Mouse (Mus musculus): Measurements from ENCODE around the gene Noto.

Noto gene

DNA sequence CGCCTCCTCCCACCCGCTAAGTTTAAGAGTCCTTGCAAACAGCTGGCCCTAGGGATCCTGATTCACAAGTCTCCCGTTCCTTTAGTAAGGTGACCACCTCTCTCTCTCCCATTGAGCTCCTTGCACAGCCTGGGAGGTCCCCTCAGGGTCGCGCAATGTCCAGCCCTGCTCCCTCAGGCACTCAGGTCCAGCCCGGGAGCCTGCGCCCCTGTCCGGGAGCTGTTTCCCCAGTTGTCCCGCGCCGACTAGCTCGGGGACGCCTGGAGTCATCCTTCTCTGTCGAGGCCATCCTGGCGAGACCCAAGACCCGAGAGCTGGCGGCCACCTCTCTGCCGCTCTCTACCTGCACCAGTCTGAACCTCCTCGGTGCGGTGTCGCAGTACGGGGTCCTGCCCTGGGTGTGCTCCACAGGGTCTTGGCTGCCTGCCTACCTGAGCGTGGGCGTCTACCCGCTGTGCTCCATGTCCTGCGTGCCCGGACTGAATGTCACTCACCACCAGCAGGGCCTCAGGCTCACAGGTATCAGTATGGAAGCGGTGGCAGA lies at the start of gene Noto:
Gene Noto (plus strand): TSS at position 51 of the 544 bp plus-strand sequence.
- no peak for DNase-seq

DNA sequence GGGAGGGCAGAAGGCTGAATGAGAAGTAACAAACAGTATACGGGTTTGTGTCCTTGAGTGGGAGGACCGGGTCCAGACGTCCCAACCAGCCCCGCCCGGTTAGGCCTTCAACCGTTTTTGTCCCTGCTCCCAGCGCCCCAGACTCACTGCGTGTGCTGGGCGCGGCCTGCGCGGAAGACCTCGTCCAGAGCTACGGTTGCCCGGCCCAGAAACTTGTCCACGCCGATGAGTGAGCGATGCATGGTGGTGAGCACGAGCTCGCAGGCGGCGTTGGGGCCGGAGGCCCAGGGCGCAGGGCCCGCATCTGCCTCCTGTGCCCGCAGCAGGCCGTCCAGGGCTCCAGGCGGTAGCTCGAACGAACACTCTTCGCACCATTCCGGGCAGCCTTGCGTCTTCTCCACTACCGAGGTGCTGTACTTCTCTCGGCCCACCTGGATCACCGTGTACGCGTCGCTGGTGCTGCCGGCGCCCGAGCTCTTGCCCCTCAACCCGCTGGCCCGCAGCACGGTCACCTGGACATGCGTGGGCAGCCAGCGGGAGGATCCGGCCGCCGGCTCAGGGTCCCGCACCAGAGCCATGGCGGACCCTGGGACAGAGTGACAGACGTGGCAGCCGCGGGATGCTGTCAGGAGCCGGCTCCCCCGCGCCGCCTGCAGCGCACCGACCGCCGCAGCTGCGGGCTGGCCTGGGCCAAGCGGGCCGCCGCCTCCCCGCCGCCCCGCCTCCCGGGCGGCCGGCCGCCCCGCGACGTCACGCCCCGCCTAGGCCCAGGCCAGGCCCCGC lies 49.5 kb upstream of the Noto start, which contains the start of gene Rab11fip5:
Gene Rab11fip5 (minus strand): TSS at position 684 of the 783 bp plus-strand sequence.
- DNase-seq = peak; percentile 96

DNA sequence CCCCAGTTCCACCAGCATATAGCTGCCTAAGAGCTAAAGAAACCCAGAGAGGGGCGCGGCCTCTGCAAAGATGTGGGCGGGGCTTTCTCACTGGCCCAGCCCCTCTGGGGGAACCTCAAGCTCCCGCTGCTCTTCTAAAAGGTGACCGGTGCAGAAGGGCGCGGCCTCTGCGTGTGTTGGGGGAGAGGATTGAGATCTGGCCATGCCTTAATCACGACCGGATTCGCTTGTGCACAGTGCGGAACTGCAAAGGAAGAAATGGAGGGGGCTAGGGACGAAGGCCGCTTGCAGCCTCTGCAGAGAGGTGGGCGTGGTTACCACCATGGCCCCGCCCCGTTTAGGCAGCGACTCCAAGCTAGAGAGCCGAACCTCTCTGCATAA lies 49.0 kb upstream of the Noto start:
- DNase-seq = peak; percentile 100

DNA sequence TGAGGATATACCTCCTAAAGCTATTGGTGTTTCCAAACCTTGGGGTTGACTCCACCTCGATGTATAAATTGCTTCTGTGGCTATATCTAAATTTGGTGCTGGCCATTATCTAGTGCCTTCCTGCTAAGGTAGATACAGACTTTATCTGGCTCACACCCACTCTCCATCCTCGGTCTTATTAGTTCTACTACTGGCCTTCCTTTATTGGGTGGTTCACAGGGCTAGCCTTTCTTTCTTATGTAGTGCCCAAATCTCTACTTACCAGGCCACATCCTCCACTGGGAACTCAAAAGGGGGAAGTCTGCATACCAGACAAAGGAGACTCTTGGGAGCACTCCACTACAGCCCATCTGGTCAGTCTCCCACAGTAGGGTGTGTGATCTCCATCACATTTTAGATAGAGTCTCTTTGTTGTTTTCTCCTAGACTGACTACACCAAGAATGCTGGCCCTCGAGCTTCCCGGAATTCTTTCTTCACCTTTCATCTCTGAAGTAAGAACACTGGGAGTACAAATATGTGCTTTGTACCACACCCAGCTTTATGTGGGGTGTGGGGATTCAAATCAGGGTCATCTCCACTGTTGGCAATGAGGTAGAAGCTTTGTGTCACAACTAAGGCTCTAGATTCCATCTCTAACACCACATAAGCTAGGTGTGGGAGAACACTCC lies 46.5 kb upstream of the Noto start:
- DNase-seq = peak; percentile 94

DNA sequence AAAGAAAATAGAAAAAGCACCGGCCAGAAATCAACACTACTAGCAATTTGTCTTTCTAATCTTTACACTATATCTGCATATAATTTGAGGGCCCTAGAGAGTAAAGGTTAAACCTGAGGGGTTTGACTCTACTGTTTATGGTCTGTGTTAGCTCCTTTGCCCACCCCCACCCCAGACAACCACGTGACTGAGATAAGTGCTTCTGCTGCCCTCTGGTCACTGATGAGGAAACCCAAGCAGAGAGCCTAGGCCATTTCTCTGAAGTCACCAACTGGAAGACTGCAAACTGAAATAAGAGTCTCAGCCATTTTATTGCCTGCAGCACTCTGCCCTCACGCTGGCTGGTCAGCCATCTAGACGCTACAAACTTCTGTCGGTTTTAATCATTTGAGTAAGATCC lies 45.8 kb upstream of the Noto start:
- no peak for DNase-seq

DNA sequence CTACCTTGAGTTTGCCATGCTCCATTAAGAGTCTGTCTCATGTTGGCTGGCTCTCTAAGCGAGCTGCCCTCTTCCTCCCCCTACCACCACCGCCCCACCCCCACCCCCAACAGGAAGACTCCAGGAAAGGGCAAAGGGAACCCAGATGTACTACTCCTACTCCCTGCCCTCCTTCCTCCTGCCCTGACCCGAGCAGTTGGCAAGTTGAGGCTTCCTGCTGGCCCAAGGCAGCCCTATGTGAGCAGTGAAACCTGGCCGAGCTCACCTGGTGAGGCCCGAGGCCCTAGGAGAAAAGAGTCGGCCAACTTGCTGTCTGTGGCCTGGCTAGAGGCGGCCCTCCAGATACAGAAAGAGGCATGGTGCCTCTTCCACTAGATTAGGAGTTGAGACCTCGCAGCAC lies 45.1 kb upstream of the Noto start:
- DNase-seq = peak; percentile 92

DNA sequence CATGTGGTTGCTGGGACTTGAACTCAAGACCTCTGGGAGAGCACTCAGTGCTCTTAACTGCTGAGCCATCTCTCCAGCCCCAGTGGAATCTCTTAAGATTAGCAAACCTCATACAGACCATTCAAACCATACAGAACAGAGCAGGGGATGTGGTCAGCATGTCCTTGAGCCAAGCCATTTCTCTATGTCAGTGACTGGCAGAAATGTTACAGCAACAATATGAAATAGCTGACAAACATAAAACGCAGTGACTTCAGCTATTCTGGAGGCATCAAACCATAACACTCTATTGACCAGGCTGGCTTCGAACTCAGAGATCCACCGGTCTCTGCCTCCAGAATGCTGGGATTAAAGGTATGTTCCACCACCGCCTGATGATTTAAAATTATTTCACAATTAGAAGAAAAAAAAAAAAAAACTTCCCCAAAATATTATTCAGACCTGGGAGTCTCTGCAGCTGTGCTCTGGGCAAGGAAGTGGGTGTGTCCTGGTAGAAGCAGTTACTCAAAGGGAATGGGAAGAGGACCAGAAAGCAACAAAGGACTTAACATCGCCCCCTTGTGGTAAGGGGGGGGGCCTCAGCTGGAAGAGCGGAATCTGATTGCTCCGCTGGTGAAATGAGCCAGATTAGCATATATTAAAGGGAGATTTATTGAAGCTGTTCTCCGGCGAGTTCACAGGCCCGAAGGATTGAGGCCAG lies 43.3 kb upstream of the Noto start:
- DNase-seq = peak; percentile 98

DNA sequence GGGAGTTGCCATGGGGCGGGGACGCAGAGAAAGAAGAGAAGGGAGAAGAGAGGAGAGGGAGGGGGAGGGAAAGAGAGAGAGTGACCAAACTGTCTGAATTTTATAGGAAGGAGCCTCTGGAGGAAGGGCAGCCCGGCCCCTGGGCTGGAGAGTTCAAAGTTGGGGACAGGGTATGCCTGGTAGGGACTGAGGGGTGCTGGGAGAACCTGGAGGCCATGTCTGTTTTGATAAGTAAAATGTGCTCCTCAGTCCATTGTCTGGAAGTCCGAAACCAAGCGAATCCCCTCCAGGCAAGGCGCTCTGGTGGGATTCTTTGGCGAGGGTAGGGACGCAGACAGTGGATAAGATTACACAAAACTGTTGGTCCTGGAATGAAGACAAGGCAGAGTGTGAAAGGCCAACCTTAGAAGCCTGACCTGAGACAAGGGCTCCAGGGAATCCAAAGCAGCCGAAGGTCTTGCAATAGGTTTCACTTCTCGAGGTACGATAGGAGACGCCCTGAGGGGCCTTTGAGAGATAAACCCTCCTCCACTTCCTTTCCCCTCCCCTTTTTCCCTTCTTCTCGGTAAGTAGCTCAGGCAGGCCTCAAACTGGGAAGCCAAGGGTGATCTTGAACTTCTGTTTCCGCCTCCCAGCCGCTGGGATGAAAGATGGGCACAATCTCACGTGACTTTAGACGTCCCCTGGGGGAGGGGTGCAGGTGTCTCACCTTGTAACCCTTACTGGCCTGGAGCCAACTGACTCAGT lies 42.6 kb upstream of the Noto start:
- no peak for DNase-seq

DNA sequence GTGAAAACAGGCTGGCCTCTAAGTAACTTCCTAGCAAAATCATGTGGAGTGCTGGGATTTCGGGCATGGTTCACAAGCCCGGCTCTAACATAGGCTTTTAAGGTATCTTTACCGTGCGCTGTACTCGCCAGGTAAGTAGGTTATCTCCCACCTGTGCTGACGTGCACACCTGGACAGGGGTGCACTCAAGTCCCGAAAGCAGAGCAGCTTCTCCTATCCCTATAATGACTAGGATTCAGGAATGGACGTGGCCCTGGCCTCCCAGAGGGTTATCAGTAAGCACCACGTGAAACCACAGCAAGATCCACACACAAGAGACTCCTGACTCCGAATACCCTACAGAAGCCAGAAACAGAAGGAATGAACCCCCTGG lies 42.1 kb upstream of the Noto start:
- DNase-seq = peak; percentile 93

DNA sequence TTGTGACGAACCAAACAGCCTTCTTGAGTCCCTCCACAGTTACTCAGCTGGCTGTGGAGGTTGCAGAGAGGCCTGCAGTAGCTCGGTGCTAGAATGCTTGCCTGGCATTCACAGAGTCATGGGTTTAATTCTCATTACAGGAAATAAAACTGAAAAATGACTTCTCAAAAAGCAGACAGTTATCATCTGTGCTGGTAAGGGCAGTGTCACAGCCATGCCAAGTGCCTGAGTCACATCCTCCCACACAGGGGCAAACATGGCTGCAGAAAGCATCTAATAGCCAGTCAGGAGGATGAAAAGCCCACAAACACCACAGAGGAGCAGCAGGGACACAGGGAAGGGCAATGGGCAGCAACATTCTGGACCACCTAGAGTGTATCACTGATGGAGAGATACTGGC lies 40.9 kb upstream of the Noto start:
- no peak for DNase-seq

DNA sequence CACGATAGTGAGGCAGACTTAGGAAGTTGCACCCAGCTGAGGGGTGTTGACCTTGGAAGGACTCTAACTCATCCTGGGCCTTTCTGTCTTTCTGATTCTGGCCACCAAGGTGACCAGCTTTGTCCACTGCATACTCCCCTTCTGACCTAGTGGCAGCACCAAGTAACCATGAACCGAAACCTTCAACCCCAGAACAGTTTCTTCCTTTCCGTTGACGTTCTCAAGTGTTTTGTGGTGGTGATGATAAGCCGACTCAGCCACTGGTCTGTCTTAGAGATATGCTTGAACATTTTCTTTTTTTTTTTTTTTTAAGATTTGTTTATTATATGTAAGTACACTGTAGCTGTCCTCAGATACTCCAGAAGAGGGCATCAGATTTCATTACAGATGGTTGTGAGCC lies 35.1 kb upstream of the Noto start:
- DNase-seq = no peak

DNA sequence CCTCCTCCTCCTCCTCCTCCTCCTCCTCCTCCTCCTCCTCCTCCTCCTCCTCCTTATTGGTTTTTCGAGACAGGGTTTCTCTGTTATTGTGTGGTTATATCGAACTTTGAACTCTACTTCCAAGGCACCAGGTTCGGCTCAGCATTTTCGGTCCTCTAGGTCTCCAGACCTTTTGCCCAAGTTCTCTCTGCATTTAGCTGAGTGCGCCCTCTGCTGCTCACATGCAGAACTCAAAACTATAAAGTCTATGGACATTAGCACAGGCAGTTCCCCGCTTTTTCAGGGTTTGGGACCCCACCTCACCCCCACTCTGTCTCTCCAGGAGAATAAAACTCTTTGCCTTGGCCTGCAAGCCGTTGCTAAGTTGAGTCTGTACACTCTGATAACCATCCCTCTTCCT lies 31.9 kb upstream of the Noto start:
- no peak for DNase-seq

DNA sequence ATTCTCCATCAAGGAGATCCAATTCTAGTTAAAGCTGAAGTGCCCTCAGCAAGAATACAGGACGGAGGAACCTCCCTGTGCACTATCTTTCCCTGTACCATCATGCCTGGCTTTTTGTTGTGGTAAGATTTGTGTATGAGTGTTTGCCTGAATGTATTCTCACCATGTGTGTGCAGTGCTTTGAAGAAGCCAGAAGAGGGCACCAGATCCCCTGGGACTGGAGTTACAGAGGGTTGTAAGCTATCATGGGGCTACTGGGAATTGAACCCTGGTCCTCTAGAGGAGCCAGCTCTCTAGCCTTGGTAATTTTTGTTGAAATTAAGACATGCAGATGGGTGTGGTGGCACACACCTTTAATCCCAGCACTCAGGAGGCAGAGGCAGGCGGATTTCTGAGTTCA lies 28.3 kb upstream of the Noto start:
- no peak for DNase-seq

DNA sequence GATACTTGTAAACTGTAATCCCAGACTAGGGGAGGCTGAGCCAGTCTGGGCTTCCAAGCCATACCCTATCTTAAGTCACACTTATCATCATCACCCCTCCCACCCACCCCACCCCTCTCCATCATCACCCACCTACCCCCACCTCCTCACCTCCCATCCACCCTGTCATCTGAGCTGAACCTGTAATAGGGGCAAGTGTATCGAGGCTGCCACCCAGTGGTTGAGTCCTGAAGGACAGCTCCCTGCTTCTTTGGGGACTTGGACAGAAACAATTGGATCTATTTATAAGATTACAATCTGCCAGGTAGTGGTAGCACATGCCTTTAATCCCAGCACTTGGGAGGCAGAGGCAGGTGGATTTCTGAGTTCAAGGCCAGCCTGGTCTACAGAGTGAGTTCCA lies 26.5 kb upstream of the Noto start:
- DNase-seq = no peak

DNA sequence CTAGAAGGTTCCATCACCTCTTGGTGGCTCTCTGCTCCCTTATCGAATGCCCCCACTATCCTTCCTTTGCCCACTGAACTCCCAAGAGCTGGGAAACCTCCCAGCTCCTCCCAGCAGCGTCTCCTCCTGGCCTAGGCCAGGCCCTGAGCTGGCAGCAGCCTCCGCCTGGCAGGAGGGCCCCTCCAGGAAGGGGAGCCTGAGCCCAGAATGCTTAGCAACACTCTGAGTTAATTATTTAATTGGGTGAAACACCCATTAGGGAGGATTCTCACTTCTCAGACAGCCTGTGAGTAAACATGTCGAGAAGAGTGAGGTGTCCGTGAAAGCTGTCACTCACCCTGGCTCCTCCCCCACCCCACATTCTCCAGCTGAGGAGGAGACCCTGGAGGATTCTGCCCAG lies 24.0 kb upstream of the Noto start:
- DNase-seq = no peak

DNA sequence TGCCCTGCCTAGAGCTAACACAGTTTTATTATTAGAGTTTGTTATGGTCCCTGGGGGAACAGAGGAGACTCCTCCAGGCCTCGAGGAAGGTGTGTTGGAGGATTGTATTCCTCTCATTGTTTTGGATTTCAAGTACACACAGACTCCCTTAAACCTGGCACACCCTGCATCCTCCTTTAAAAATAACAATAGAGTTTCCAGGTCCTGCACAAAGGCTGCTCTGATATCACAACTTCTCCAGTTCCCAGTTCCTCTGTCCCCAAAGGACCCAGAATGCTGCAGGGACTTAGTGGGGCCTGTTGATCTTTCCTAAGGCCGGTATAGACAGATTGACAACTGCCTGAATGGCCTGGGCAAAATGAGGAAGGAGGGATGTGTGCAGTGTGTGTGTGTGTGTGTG lies 21.1 kb upstream of the Noto start:
- peak; percentile 98 for DNase-seq

DNA sequence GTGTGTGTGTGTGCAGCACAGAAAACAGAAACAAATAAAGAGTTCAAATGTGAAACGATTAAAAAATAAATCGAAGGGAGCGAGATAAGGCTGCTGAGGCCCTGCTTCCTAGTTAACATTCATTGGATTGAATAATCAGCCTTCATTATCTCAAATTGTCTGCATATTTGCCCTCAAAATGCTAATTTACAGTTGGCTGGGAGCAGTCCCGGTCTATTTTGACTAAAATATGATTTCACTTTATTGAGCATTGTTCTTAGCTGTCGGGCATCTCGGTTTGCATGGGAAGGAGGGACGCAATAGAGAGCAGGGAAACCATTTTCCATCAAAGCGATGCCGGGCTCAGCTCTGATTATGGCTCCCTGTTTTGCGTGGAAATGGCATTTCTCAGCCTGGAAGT lies 20.6 kb upstream of the Noto start:
- no peak for DNase-seq

DNA sequence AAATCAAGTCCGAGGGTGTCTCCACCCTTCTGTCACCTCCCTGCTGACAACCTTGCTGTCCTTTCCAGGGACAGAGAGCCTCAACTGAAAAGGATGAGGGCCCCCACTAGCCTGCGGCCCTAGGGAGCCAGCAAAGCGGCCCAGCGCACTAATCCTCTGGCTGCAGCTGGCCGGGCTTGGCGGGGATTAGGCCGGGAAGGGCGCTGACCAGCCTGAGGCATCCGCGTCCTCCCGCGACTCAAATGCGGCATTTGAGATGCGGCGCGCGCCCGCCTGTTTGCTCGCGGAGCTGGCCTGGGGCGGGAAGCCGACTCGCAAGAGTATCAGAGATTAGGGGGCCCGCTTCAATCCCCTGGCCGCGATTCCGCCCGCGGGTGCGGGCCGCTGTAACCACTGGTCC lies 14.7 kb upstream of the Noto start:
- no peak for DNase-seq

DNA sequence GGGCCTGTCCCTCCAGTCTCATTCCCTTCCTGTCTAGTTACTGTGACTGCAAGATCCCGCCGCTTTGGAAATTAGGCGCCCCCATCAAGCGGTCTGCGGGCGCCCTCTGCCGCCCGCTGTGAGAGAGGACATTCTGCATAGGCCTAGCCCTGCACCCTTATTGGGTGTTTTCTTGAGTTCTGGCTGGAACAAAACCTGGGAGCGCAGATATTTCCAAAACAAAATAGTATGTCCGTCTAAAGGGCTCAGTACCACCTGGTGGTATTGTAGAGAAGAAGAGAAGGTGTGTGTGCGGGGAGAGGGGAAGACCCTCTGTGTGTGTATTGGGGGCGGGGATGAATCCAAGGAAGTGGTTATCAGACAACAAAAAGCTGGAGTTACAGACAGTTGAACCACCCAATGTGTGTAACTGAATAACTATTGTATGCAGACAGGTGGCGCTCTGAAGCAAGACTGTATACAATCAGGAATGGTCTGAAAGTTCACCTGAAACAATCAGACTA lies 12.9 kb upstream of the Noto start:
- peak; percentile 95 for DNase-seq

DNA sequence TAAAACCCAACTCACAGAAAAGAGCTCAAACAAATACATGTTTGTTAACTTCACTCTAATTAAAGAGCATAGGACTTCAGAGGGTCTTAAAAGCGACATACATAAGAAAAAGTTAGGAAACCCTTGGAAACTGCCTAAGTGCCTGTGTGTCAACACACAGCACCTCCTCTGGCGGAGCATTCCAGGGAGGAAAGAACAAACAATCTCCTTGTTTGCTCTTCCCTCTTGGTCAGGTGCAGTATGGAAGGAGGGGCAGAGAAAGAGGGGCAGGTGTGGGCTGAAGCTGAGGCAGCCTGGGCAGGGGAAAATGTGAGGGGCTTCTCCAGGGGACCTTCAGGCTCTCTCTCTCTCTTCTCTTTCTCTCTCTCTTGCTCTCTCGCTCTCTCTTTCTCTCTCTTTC lies 7.9 kb upstream of the Noto start:
- DNase-seq = no peak

DNA sequence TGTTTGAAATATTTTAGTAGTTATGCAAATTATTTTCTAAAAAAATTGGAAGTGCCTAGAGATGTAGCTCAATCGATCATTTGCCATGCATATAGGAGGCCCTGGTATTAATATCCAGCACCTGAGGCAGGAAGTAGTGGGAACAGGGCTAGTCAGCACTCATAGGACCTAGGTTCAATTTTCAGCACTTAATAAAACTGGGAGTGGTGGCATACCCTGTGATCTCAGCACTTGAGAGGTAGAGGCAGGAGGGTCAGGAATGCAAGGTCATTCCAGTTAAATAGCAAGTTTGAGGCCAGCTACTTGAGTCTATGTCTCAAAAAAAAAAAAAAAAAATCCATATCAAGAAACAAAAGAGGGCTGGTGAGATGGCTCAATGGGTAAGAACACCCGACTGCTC lies 4.5 kb upstream of the Noto start:
- DNase-seq = no peak

DNA sequence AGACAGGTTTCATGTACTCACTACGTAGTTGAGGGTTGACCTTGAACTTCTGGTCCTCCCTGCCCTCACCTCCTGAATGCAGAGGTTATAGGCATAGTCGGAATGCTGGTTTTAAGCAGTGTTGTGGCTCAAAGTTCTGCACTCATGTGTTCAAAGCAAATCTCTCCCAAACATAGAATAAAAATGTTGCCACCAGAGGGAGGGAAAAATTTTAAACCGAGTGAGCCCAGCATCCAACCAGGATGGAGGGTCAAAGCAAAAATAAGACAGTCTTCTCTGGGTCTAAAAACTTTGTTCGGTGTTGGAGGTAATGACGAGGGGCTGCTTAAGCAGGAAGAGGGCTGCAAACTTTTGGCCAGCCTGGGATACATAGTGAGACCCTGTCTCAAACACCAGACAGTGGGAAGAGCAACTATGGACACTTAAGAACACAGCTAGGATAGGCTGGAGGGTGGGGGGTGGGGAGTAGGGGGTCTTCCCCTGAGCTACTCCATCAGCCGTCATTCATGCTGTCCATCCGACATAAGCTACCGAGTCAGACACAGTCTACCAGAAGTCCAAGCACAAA lies 7.7 kb downstream of the Noto start:
- DNase-seq = no peak

Data from heart, adult 11 months (tissue).